Mouse (Mus musculus): Measurements from ENCODE around the gene Ppargc1a.

The Ppargc1a gene

DNA sequence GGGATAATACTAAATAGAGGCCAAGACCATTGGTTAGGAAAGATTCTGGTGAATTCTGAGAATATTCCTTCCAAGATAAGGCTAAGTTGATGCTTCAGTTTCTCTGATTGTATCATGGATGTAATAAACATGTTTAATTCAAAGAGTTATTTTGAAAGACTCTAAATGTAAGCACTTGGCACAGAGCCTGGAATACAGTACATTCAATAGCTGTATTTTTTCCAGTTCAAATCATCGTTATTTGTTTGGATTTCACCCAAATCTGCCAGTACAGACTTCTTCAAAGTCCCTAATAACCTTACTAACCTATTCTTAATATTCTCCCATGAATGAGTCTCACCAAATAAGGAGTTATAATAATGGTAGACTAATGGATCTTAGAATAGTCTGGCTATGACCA, 157.5 kb downstream of the Ppargc1a start:
- no peak for DNase-seq

DNA sequence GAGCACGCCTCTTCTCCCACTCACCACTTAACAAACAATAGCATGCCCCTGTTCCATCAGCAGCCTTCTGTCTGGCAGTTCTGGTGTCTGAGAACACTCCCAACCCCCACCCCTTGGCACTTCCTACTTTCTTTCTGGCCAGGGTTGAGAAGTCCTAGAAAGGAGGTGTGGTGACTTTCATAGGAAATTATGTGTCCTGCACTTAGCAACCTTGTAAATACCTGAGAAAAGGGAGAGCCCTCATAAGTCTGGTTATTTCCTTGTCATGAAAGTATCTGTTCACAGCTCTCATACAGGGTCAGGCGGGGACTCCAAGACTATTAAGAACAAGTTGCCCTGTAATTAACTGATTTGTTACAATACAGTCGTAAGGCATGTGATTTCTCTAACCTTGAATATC, 161.1 kb downstream of the Ppargc1a start:
- DNase-seq: no peak

Data from cerebellum, adult 11 months (tissue).